Mouse (Mus musculus) intestine, embryonic 16.5 days (tissue): Measurements from ENCODE around the gene Ica1. TPM values are rescaled to one million over a fixed set of nuclear protein-coding genes. Genes with fewer than 3 reads are reported as not detected.
A peak's percentile ranks its signal among the peaks of the same experiment; 100 is the strongest.

Experiments used
- ATAC-seq: fragments of 200-750 bp; cut with Nextera tagmentation; 2 replicates; pipeline ENCODE4 v1.8.0; 2017; ENCODE audit warnings: moderate TSS enrichment, moderate library complexity
- H3K27ac ChIP-seq: fragments of 300-500 bp; sonication (generic); 2 replicates; pipeline ENCODE4 v1.5.1; 2014; ENCODE audit warnings: mild to moderate bottlenecking, low read length
- H3K27me3 ChIP-seq: fragments of 300-500 bp; sonication (generic); replicated peaks from 2 replicates; pipeline ENCODE4 v1.6.1; 2014; ENCODE audit warnings: low read length, control low read depth, mixed read lengths; ENCODE audit not compliant: control insufficient read depth, insufficient read depth
- H3K36me3 ChIP-seq: fragments of 300-500 bp; sonication (generic); 2 replicates; pipeline ENCODE4 v1.6.1; 2014; ENCODE audit warnings: low read length, control low read depth; ENCODE audit not compliant: control insufficient read depth, insufficient read depth
- H3K4me1 ChIP-seq: fragments of 300-500 bp; sonication (generic); 2 replicates; pipeline ENCODE4 v1.6.1; 2014; ENCODE audit warnings: low read length, control low read depth, mixed read lengths; ENCODE audit not compliant: control insufficient read depth, insufficient read depth
- H3K4me2 ChIP-seq: fragments of 300-500 bp; sonication (generic); 2 replicates; pipeline ENCODE4 v1.6.1; 2014; ENCODE audit warnings: low read depth, low read length, control low read depth
- H3K4me3 ChIP-seq: fragments of 300-500 bp; sonication (generic); 2 replicates; pipeline ENCODE4 v1.5.1; 2014; ENCODE audit warnings: mild to moderate bottlenecking, low read length
- H3K9ac ChIP-seq: fragments of 300-500 bp; sonication (generic); 2 replicates; pipeline ENCODE4 v1.6.1; 2014; ENCODE audit warnings: low read depth, low read length
- H3K9me3 ChIP-seq: fragments of 300-500 bp; sonication (generic); 2 replicates; pipeline ENCODE4 v1.6.1; 2016; ENCODE audit warnings: low read length, control low read depth; ENCODE audit not compliant: control insufficient read depth
- WGBS: fragments of 180-500 bp; shearing (Covaris S2); extraction: QIAGEN DNeasy Blood & Tissue Kit; methylation state at CpG from one replicate; pipeline ENCODE4 v1.1.7; 2014; 5-methylcytosine and 5-hydroxymethylcytosine counted together
- polyA plus RNA-seq: library from polyadenylated mRNA; unstranded; fragments of >200 nt; fragmentation: Nextera tagmentation; extraction: Ambion mirVana; gene quantifications from 2 replicates; pipeline ENCODE4 v1.2.1, GENCODE M21; 2015

The Ica1 gene
- 18.9 and 19.2 TPM in 2 replicates for polyA plus RNA-seq

- Histone ChIP-seq H3K9ac (peak within 1 kb of the TSS; percentile 74), H3K36me3 (no peaks in the 10 kb centered on the region), H3K9me3 (no peaks in the 10 kb centered on the region), H3K27ac (peak within 1 kb of the TSS; percentile 43), H3K27me3 (no peaks in the 10 kb centered on the region), H3K4me1 (peaks cover 3% of the 10 kb centered on the region; the same call in 1 of the 2 replicates), H3K4me2 (peak within 1 kb of the TSS; percentile 94), H3K4me3 (peak within 1 kb of the TSS; percentile 65)
- under 1% methylated on average over 16 of the region's 16 CpGs for WGBS
- peak; percentile 89 for ATAC-seq
Measured at GRCm38 (mm10) chr6:8778296-8778649, at the start of gene Ica1. Gene Ica1, minus strand, starts transcription at chr6:8778488.

GRCm38 (mm10) chr6:8819866-8820265 is 41.6 kb upstream of the Ica1 start:
- ATAC-seq = no peak
- no peaks in the 10 kb centered on the region for H3K9me3 ChIP-seq
- no peaks in the 10 kb centered on the region for H3K4me1 ChIP-seq
- no peak overlapping the region for H3K9ac ChIP-seq
- H3K4me3 ChIP-seq = no peak overlapping the region
- 62% methylated on average over 2 of the region's 2 CpGs for whole genome bisulfite sequencing
- no peak overlapping the region for H3K4me2 ChIP-seq
- no peaks in the 10 kb centered on the region for H3K27me3 ChIP-seq
- no peaks in the 10 kb centered on the region for H3K36me3 ChIP-seq
- no peak overlapping the region for H3K27ac ChIP-seq

- no peak overlapping the region for H3K9ac ChIP-seq
- no peak for ATAC-seq
- H3K36me3 ChIP-seq = no peaks in the 10 kb centered on the region
- H3K9me3 ChIP-seq = no peaks in the 10 kb centered on the region
- H3K27ac ChIP-seq = no peak overlapping the region
- H3K4me2 ChIP-seq = no peak overlapping the region
- 59% methylated on average over 6 of the region's 6 CpGs for WGBS
- H3K4me3 ChIP-seq = no peak overlapping the region
- H3K27me3 ChIP-seq = no peaks in the 10 kb centered on the region
- no peaks in the 10 kb centered on the region for H3K4me1 ChIP-seq
Measured at GRCm38 (mm10) chr6:8814332-8815002, 36.2 kb upstream of the Ica1 start.

GRCm38 (mm10) chr6:8802561-8803150 is 24.4 kb upstream of the Ica1 start:
- Histone ChIP-seq H3K27ac (no peak overlapping the region), H3K9me3 (no peaks in the 10 kb centered on the region), H3K9ac (no peak overlapping the region), H3K36me3 (no peaks in the 10 kb centered on the region), H3K27me3 (no peaks in the 10 kb centered on the region), H3K4me1 (no peaks in the 10 kb centered on the region), H3K4me2 (no peak overlapping the region), H3K4me3 (no peak overlapping the region)
- WGBS = 57% methylated on average over 3 of the region's 3 CpGs
- no peak for ATAC-seq

- no peak overlapping the region for H3K4me2 ChIP-seq
- no peaks in the 10 kb centered on the region for H3K9me3 ChIP-seq
- no peak overlapping the region for H3K4me3 ChIP-seq
- no peak overlapping the region for H3K9ac ChIP-seq
- H3K36me3 ChIP-seq = no peaks in the 10 kb centered on the region
- no peaks in the 10 kb centered on the region for H3K27me3 ChIP-seq
- WGBS = 93% methylated on average over 5 of the region's 5 CpGs
- H3K27ac ChIP-seq = no peak overlapping the region
- no peaks in the 10 kb centered on the region for H3K4me1 ChIP-seq
- ATAC-seq = no peak
Measured at GRCm38 (mm10) chr6:8792385-8792784, 14.1 kb upstream of the Ica1 start.

GRCm38 (mm10) chr6:8791781-8792180 is 13.5 kb upstream of the Ica1 start:
- whole genome bisulfite sequencing = 87% methylated on average over 3 of the region's 3 CpGs
- H3K36me3 ChIP-seq = no peaks in the 10 kb centered on the region
- no peaks in the 10 kb centered on the region for H3K4me1 ChIP-seq
- no peak overlapping the region for H3K4me2 ChIP-seq
- H3K9me3 ChIP-seq = no peaks in the 10 kb centered on the region
- ATAC-seq = no peak
- no peak overlapping the region for H3K27ac ChIP-seq
- H3K27me3 ChIP-seq = no peaks in the 10 kb centered on the region
- no peak overlapping the region for H3K4me3 ChIP-seq
- no peak overlapping the region for H3K9ac ChIP-seq

GRCm38 (mm10) chr6:8780618-8781017 is 2.3 kb upstream of the Ica1 start:
- ATAC-seq = no peak
- H3K9me3 ChIP-seq = no peaks in the 10 kb centered on the region
- H3K4me1 ChIP-seq = peaks cover 3% of the 10 kb centered on the region; the same call in 1 of the 2 replicates
- no peak overlapping the region for H3K27ac ChIP-seq
- no peak overlapping the region for H3K4me2 ChIP-seq
- H3K27me3 ChIP-seq = no peaks in the 10 kb centered on the region
- no peak overlapping the region for H3K4me3 ChIP-seq
- no peak overlapping the region for H3K9ac ChIP-seq
- H3K36me3 ChIP-seq = no peaks in the 10 kb centered on the region

- Histone ChIP-seq H3K36me3 (no peaks in the 10 kb centered on the region), H3K27ac (peak overlapping the region; percentile 43), H3K4me2 (peak overlapping the region; percentile 94), H3K9ac (peak overlapping the region; percentile 74), H3K4me3 (peak overlapping the region; percentile 65), H3K9me3 (no peaks in the 10 kb centered on the region), H3K27me3 (no peaks in the 10 kb centered on the region), H3K4me1 (peaks cover 3% of the 10 kb centered on the region; the same call in 1 of the 2 replicates)
- 1% methylated on average over 42 of the region's 69 CpGs for WGBS
- ATAC-seq = peak; percentile 96
Measured at GRCm38 (mm10) chr6:8777411-8778295, 635 bp downstream of the Ica1 start.

- no peak overlapping the region for H3K4me3 ChIP-seq
- no peak overlapping the region for H3K9ac ChIP-seq
- H3K27me3 ChIP-seq = no peaks in the 10 kb centered on the region
- H3K4me1 ChIP-seq = no peaks in the 10 kb centered on the region
- no peaks in the 10 kb centered on the region for H3K36me3 ChIP-seq
- no peak for ATAC-seq
- H3K9me3 ChIP-seq = no peaks in the 10 kb centered on the region
- no peak overlapping the region for H3K4me2 ChIP-seq
- no peak overlapping the region for H3K27ac ChIP-seq
- WGBS = 73% methylated on average over 7 of the region's 7 CpGs
Measured at GRCm38 (mm10) chr6:8771539-8771938, 6.7 kb downstream of the Ica1 start.
